Mouse (Mus musculus) spleen, postnatal 36 days (tissue): ENCODE results near the gene Cdc14b.

Experiments used
- DNase-seq, 2 experiments: peaks; one replicate each; pipeline ENCODE4 v3.0.0; 2022; ENCODE audit warnings: low spot score in 2 of 2, mixed read lengths in 1 of 2

Cdc14b gene

DNA sequence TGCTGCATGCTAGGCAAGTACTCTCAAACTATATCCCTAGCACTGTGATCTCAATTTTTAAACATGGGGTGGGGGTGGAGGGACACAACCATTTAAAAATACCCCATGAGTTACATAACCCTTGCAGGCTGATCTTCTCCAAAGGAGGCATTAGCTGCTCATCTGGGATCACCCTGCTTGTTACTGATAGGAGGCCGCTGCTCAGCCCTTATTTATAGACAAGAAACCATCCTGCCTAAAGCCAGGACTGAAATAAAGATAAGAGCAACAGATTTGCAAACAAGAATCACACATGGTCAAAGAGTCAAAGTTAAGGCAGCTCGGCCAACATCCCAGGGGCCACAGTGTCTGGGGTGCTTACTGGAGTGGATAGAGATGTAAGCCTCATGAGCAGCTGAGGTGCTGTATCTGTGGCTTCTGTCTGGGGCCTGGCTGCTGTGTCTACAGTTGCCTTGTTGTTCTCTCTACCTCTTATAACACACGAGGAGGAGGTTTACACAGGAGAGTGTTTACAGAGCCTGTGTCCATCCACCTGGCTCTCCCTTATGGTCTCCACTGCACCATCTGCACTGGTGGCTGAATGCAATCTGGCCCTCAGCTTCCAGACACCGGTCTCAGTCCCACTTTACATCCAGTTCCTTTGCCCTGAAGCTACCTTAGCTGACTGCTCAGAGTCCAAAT is 38.0 kb downstream of the Cdc14b start:
- DNase-seq: no peak

GRCm38 (mm10) chr13:64235777-64236176 is 39.3 kb downstream of the Cdc14b start:
- DNase-seq: no peak

GRCm38 (mm10) chr13:64235062-64235715 is 39.9 kb downstream of the Cdc14b start:
- DNase-seq: no peak

- DNase-seq: no peak
Measured at GRCm38 (mm10) chr13:64233139-64233538, 42.0 kb downstream of the Cdc14b start.

GRCm38 (mm10) chr13:64226725-64227124 is 48.4 kb downstream of the Cdc14b start:
- DNase-seq: no peak

GRCm38 (mm10) chr13:64225738-64226137 is 49.4 kb downstream of the Cdc14b start:
- DNase-seq: no peak

DNA sequence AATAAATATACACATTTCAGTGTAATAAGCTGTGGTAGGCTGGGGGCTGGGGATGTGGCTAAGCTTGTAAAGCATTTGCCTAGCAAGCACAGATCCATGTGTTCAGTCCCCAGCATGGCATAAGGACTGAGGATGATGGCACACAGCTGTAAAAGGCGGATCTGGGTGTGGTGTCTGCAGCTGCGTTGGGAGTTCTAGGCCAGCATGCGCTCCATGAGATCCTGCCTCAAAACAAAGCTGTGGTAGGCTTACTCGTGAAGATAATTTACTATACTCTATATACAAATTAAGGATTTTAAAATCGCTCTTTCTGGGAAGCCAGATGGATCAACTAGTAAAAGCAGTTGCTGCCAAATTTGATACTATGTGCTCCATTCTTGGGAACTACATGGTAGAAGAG is 60.2 kb downstream of the Cdc14b start:
- no peak for DNase-seq

GRCm38 (mm10) chr13:64211995-64212603 is 63.0 kb downstream of the Cdc14b start:
- no peak for DNase-seq

- no peak for DNase-seq
Measured at GRCm38 (mm10) chr13:64208146-64208545, 66.9 kb downstream of the Cdc14b start.

DNA sequence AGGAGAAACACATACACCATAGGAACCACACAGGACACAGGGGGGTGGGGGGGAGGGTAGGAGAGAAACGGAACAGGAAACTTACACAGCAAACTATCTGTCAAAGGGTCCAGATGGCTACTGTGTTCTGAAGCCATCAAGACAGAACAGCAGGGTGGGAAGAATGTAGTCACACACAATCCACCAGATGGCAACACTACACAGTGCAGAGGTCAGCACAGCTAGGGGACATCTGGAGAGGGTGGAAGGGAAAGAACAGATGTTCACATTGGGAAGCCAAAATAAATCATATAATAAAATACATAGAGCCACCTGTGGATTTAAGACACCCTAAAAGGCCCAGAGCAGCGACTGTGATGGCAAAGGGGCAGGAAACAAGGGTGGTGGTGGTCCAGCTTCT is 69.9 kb downstream of the Cdc14b start:
- DNase-seq: no peak

- DNase-seq: peak in 1 of 2 experiments; percentile 14
Measured at GRCm38 (mm10) chr13:64204726-64205125, 70.4 kb downstream of the Cdc14b start.

GRCm38 (mm10) chr13:64200911-64201310 is 74.2 kb downstream of the Cdc14b start:
- no peak for DNase-seq

DNA sequence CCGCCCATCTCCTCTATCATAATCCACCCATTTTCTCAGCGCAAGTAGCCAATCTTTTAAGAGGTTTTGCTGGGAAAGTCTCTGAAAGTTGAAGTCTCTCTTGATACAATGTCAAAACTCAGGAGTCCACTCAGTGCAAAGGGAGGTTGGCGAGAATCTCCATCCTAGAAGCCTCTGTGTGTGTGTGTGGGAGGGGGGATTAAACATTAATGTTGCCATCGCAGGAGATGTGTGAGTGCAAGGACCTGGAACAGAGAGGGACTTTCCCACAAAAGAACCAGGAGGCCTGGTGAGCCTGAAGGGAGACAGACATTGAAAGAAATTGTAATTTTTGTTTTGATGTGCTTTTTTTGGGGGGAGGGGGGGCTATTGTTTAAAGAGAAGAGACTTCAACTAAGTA is 76.8 kb downstream of the Cdc14b start:
- no peak for DNase-seq

DNA sequence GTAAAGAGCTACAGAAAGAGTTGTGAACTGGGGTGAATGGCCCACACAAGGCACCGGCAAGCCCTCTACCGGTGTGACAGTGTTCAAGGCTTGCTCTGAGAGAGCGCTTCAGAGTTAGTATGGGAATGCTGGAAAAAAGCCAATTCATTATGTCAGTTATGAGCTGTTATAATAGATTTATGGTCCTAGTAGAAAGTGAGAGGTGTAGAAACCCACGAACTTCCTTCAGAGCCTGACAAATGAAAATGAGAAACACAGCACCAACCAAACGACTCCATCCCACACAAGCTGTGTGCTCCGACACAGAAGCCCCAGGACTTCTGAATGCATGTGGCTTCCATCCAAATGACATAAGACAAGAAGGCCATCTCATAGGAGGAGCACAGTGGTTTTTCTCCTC is 77.2 kb downstream of the Cdc14b start:
- no peak for DNase-seq

- DNase-seq: no peak
Measured at GRCm38 (mm10) chr13:64187065-64187464, 88.0 kb downstream of the Cdc14b start.

DNA sequence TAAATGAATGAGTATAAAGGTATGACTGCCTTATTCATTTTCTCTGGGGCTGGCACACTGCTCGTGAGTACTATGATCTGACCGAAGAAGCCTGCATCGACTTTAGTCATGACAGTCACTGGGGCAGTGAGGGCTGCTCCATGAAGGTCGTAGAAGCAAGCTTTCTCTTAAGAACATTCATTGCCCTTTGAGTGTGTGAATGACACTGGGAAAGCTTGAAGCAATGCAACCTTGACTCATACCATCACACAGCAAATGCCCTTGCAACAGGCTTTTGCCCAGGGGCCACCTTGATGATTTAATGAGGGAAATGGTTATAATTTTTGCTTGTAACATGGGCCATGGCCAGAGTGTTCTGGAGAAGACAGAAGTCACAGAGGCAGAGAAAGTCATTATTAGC is 88.6 kb downstream of the Cdc14b start:
- DNase-seq: no peak

DNA sequence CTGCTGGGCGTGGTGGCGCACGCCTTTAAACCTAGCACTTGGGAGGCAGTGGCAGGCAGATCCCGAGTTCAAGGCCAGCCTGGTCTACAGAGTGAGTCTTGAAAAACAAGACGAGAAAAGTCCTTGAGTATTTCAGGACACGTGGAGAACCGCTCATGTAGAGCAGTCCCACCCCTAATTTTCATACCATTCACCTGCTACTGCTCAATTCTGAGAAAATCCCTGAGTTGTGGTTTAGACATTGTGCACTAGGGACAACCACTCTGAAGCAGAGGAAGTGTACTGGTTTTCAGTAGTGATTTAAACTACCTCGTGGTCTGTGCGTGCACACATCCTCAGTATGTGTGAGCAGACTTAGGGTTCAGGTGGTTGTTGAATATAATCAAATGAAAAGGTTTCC is 89.5 kb downstream of the Cdc14b start:
- no peak for DNase-seq

- DNase-seq: no peak
Measured at GRCm38 (mm10) chr13:64185176-64185575, 89.9 kb downstream of the Cdc14b start.

- no peak for DNase-seq
Measured at GRCm38 (mm10) chr13:64184361-64184760, 90.7 kb downstream of the Cdc14b start.

DNA sequence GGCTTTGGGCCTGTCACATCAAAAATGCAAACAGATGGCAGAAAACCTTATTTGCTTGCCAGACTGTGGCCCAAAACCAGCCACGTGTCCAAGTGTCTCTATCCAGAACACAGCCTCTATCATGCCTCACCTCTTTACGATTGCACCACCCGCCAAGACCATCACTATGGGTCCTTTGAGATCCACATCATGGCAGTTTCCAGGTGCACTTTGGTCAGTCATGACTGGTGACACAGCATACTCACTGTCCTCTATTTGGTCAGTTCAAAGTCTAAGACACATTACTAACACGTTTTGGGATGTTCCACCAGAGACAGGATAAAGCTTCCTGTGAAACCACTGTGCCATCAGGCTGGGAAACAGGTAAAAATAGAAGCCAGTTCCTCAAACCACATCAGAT is 91.5 kb downstream of the Cdc14b start:
- no peak for DNase-seq

DNA sequence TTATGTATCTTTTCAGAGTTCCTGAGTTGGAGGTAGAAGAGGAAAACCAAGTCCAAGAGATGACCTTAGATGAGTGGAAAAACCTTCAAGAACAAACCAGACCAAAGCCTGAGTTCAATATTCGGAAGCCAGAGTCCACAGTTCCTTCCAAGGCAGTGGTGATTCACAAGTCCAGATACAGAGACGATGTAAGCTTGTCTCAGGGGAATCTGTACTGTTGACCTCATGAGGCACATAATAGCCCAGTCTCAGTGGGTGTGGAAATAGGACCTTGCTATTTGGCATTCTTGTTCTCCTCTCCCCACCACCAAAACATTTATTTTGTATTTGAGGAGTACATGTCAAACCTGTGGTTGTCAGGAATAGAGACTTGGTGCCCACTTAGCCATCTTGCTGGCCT is 93.0 kb downstream of the Cdc14b start:
- no peak for DNase-seq

- DNase-seq: peak; percentile 19 to 49
Measured at GRCm38 (mm10) chr13:64180888-64181287, 94.2 kb downstream of the Cdc14b start.

GRCm38 (mm10) chr13:64180300-64180699 is 94.8 kb downstream of the Cdc14b start:
- DNase-seq: no peak
